Mouse (Mus musculus): ENCODE data around the gene Spef1.

GRCm38 (mm10) chr2:131223569-131223968 lies 36.5 kb upstream of the Spef1 start:
- TF ChIP-seq CTCF (IDR thresholded peaks at IDR 0.05; ENCODE audit: extremely low read depth, insufficient read length, insufficient replicate concordance, low read depth, low read length) (no peak), POLR2A (IDR thresholded peaks at IDR 0.05; ENCODE audit: low read depth, low read length) (no peak)

Data from small intestine, adult 2 months (tissue).